Mouse (Mus musculus): ENCODE data around the gene Rgs12. TPM values are rescaled to one million over a fixed set of nuclear protein-coding genes. Genes with fewer than 3 reads are reported as not detected.

The Rgs12 gene
- polyA plus RNA-seq, 1 experiment from 2014 or later = 30.0 TPM

DNA sequence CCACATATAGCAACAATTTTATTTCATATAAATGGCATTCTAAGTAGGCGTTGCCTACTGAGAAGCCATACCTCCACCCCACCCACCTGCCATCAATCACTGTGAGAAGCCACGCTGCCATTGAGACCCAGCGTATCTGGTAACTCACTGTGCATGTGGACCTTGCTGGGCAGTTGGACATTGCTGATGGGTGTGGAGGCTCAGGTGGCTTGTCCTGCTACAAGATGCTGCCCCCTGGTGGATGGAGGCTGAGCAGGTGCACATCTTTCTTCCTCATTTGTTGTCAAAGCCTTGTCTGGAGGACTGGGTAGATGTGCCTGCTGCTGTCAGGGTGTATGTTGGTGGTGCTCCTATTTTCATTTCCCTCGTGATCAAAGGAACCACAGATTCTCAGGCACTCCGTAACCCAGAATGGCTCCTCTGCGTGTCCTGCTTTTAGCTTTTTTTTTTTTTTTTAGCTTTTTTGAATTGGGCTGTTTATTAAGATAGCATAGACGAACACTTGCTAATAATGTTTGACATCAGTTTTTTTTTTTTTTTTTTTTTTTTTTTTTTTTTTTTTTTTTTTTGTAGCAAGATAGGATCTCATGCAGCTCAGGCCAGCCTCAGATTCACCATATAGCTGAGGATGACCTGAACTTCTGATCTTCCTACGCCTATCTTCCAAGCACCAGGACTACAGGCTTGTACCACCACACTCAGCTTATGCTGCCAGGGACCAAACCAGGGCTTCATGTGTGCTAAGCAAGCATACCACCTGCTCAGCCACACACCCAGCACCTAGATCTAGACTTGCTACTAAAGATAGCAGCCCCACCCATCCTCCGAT is 139.8 kb downstream of the Rgs12 start:
- no peak overlapping the region for H3K9ac ChIP-seq (ENCODE audit: low read length)
- no peak overlapping the region for H3K4me3 ChIP-seq (ENCODE audit: low read length)
- H3K9me3 ChIP-seq (replicated peaks; ENCODE audit: control insufficient read depth, low read length) = no peaks in the 10 kb centered on the region
- WGBS = 64% methylated on average over 9 of the region's 9 CpGs
- peaks cover 20% of the 10 kb centered on the region for H3K36me3 ChIP-seq (ENCODE audit: control insufficient read depth, insufficient read depth)
- no peak overlapping the region for H3K27ac ChIP-seq (ENCODE audit: low read length)
- ATAC-seq (replicated peaks; ENCODE audit: extremely low read depth, insufficient read depth, low FRiP score) = no peak
- H3K27me3 ChIP-seq (ENCODE audit: control insufficient read depth, insufficient read depth, low read length) = no peaks in the 10 kb centered on the region
- no peaks in the 10 kb centered on the region for H3K4me1 ChIP-seq (ENCODE audit: control insufficient read depth, insufficient read depth, low read length)
- H3K4me2 ChIP-seq (ENCODE audit: low read depth, low read length) = no peak overlapping the region

Small RNAs within 50 kb of the gene (microRNA-seq; reads per million reads assigned to microRNA genes)
- gene Mir3097 = 5.5 reads per million, percentile 20 among the genes with 10 or more reads in this experiment

Other genes with a start within 250 kb of the Rgs12 start
- gene Htt, start 187.7 kb upstream of the Rgs12 start, polyA plus RNA-seq (2015; fragmentation: Nextera tagmentation; extraction: Ambion mirVana) = 7.4 and 7.8 TPM in 2 replicates
- gene Msantd1, start 41.4 kb upstream of the Rgs12 start, polyA plus RNA-seq (2015; fragmentation: Nextera tagmentation; extraction: Ambion mirVana) = 0.30 and 0.69 TPM in 2 replicates
- 0.42 and 0.88 TPM in 2 replicates for gene Hgfac, start 92.1 kb downstream of the Rgs12 start, polyA plus RNA-seq (2015; fragmentation: Nextera tagmentation; extraction: Ambion mirVana)
- 14.9 and 17.3 TPM in 2 replicates for gene Dok7, start 107.3 kb downstream of the Rgs12 start, polyA plus RNA-seq (2015; fragmentation: Nextera tagmentation; extraction: Ambion mirVana)
- 113 and 131 TPM in 2 replicates for gene Lrpap1, start 156.3 kb downstream of the Rgs12 start, polyA plus RNA-seq (2015; fragmentation: Nextera tagmentation; extraction: Ambion mirVana)

All from heart, embryonic 16.5 days (tissue).